Mouse (Mus musculus): ENCODE measurements around the gene D5Ertd579e. TPM values are rescaled to one million over a fixed set of nuclear protein-coding genes. Genes with fewer than 3 reads are reported as not detected.

The D5Ertd579e gene
- polyA plus RNA-seq, 1 experiment = 1.6 TPM

DNA sequence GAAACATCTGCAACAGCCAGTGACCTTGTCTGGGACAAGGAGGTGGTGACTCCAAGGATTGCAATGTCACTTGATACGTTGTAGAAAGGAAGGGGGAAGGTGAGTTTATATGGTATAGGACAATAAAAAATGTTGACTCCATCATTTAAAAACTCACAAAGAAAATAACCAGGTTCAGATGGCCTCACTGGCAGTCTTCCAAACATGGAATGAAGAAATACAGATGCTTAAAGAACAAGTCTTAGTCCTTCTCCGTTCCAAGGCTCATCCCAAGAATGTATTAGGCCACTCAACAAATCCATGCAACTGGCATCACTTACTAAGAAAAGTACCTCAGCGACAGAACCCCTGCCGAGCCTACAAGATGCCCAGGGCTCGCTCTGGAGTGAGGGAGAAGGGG, 141.3 kb downstream of the D5Ertd579e start:
- Histone ChIP-seq H3K4me1 (ENCODE audit: control insufficient read depth) (peaks cover 6% of the 10 kb centered on the region), H3K36me3 (ENCODE audit: control insufficient read depth) (no peaks in the 10 kb centered on the region), H3K4me3 (replicated peaks) (no peak overlapping the region), H3K9me3 (ENCODE audit: control insufficient read depth, low read length) (no peaks in the 10 kb centered on the region), H3K27me3 (ENCODE audit: control insufficient read depth) (no peaks in the 10 kb centered on the region)
- TF ChIP-seq TAL1 (IDR thresholded peaks at IDR 0.05; ENCODE audit: low read length) = no peak
- TF ChIP-seq GATA1 (IDR thresholded peaks at IDR 0.05; ENCODE audit: low read length) = no peak

DNA sequence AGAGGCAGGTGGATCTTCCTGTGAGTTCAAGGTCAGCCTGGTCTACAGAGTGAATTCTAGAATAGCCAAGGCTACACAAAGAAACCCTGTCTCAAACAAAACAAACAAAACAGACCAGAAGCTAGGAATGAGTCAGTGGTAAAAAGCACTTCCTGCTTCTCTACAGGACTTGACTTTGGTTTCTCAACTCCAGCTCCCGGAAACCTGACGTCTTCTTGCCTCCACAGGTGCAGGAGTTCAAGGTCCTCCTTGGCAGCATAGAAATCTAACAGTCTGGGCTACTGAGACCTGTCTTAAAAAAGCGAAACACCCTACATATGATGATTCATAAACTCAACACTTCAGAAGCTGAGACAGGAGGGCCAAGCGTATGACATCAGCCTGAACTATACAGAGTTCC, 141.9 kb downstream of the D5Ertd579e start:
- no peaks in the 10 kb centered on the region for H3K27me3 ChIP-seq (ENCODE audit: control insufficient read depth)
- H3K4me1 ChIP-seq (ENCODE audit: control insufficient read depth) = peaks cover 6% of the 10 kb centered on the region
- H3K9me3 ChIP-seq (ENCODE audit: control insufficient read depth, low read length) = no peaks in the 10 kb centered on the region
- H3K4me3 ChIP-seq (replicated peaks) = no peak overlapping the region
- H3K36me3 ChIP-seq (ENCODE audit: control insufficient read depth) = no peaks in the 10 kb centered on the region
- TF ChIP-seq GATA1 (IDR thresholded peaks at IDR 0.05; ENCODE audit: low read length) = no peak
- no peak for TF ChIP-seq TAL1 (IDR thresholded peaks at IDR 0.05; ENCODE audit: low read length)

DNA sequence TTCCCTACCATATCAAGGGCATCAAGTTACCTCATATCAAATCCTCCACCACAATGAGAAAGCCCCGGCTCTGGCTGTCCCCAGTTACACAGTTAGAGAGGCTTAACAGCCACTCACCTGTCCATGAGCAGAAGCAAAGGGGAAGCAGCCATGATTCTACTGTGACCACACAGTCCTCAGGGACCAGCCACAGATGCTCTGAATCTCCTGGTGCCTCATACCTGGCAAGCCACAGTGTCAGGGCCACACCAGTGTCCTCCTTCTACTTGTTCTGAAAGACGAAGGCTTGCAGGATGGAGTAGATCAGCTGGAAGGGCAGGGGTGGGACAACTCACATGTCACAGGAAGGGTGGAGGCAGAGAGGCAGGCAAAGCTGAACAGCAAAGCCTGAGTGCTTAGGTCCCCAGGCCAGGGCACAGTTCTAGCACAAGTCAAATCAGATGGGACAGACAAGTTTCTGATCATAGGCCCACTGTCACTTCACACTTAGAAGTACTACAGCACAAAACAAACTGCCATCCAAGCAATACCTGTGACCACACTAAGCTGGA, 142.7 kb downstream of the D5Ertd579e start:
- Histone ChIP-seq H3K27me3 (ENCODE audit: control insufficient read depth) (no peaks in the 10 kb centered on the region), H3K36me3 (ENCODE audit: control insufficient read depth) (no peaks in the 10 kb centered on the region), H3K4me3 (replicated peaks) (no peak overlapping the region), H3K9me3 (ENCODE audit: control insufficient read depth, low read length) (no peaks in the 10 kb centered on the region), H3K4me1 (ENCODE audit: control insufficient read depth) (peaks cover 6% of the 10 kb centered on the region)
- no peak for TF ChIP-seq GATA1 (IDR thresholded peaks at IDR 0.05; ENCODE audit: low read length)
- TF ChIP-seq TAL1 (IDR thresholded peaks at IDR 0.05; ENCODE audit: low read length) = no peak

DNA sequence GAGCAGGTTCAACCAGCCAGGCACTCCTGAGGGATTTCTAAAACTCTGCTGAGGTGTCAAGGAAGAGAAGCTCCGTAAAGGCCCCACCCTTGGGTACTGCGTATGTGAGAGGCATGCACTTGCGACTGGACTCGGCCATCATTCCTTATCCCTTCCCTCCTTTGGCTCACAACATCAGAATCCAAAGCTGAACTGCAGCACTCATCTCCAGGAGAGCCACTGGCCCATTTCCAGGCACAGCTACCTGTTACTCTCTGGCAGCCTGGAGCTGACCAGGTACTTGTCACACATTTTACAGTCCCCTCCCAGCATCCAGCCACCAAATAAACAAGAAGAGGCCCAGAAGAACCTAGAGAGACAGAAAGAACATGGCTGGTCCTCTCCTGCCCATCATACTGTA, 143.4 kb downstream of the D5Ertd579e start:
- TF ChIP-seq GATA1 (IDR thresholded peaks at IDR 0.05; ENCODE audit: low read length) (no peak), TAL1 (IDR thresholded peaks at IDR 0.05; ENCODE audit: low read length) (no peak)
- Histone ChIP-seq H3K4me1 (ENCODE audit: control insufficient read depth) (peaks cover 6% of the 10 kb centered on the region), H3K36me3 (ENCODE audit: control insufficient read depth) (no peaks in the 10 kb centered on the region), H3K4me3 (replicated peaks) (no peak overlapping the region), H3K27me3 (ENCODE audit: control insufficient read depth) (no peaks in the 10 kb centered on the region), H3K9me3 (ENCODE audit: control insufficient read depth, low read length) (no peaks in the 10 kb centered on the region)

Other genes with a start within 250 kb of the D5Ertd579e start
- 1.6 and 1.9 TPM in 2 replicates for gene Grpel1, start 231.0 kb downstream of the D5Ertd579e start, polyA plus RNA-seq (2012)
- 1.0 and 1.1 TPM in 2 replicates for gene Tada2b, start 211.7 kb downstream of the D5Ertd579e start, polyA plus RNA-seq (2012)
- gene Ccdc96, start 211.4 kb downstream of the D5Ertd579e start, polyA plus RNA-seq (2012) = 0.06 and 0.10 TPM in 2 replicates
- gene Tbc1d14, start 102.7 kb downstream of the D5Ertd579e start, polyA plus RNA-seq (2012) = 0.42 and 0.47 TPM in 2 replicates
- gene Bloc1s4, start 52.6 kb upstream of the D5Ertd579e start, polyA plus RNA-seq (2012) = 3.2 and 3.5 TPM in 2 replicates
- gene Mrfap1, start 100.7 kb upstream of the D5Ertd579e start, polyA plus RNA-seq (2012) = 9.9 and 12.6 TPM in 2 replicates
- 0.67 and 0.69 TPM in 2 replicates for gene Man2b2, start 134.6 kb upstream of the D5Ertd579e start, polyA plus RNA-seq (2012)
- gene Ppp2r2c, start 172.5 kb upstream of the D5Ertd579e start, polyA plus RNA-seq (2012) = not detected in 2 replicates